Mouse (Mus musculus) bone marrow, adult 2 months (tissue): ENCODE data around the gene Sar1a.

Experiments
- CTCF ChIP-seq: fragments of 200-500 bp; IDR thresholded peaks from 2 replicates; pipeline ENCODE4 v1.5.1; 2011; ENCODE audit warnings: low read length, control low read depth; ENCODE audit not compliant: control insufficient read depth, insufficient read depth
- POLR2A ChIP-seq: fragments of 200-500 bp; IDR thresholded peaks from 2 replicates; pipeline ENCODE4 v1.6.1; 2011; ENCODE audit warnings: low read depth, mild to moderate bottlenecking, control low read depth, low read length, borderline replicate concordance; ENCODE audit not compliant: control insufficient read depth

GRCm38 (mm10) chr10:61736671-61737078, 56.6 kb downstream of the Sar1a start:
- TF ChIP-seq CTCF (no peak), POLR2A (no peak)
